Mouse (Mus musculus): ENCODE results near the gene Gm17334. TPM values are rescaled to one million over a fixed set of nuclear protein-coding genes. Genes with fewer than 3 reads are reported as not detected.

The Gm17334 gene
- polyA plus RNA-seq, 1 experiment from 2014 or later = not detected

DNA sequence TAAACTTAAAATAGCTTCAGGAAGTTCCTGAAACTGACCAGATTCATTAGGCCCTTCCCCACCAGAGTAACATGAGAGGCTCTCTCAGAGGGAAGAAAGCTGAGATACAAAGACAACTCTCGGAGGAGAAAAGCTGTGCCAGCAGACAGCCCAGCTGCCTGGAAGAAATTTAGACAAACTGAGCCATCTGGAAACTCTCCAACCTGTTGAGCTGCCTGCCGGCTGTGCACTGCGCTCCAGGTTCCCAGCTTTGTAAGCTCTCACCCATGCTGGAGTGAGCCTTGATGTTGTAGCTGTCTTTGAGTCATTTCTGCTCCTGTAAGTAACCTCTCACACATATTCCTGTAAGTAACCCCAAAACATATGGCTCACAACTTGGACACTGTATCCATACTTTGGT is 20.0 kb upstream of the Gm17334 start:
- H3K4me2 ChIP-seq = no peak overlapping the region
- H3K4me1 ChIP-seq (ENCODE audit: control insufficient read depth, insufficient read depth, low read length) = no peaks in the 10 kb centered on the region
- DNase-seq (ENCODE audit: low spot score, missing footprints) (no peak), ATAC-seq (ENCODE audit: low FRiP score) (no peak)
- H3K9me3 ChIP-seq (ENCODE audit: control insufficient read depth, low read length) = no peaks in the 10 kb centered on the region; the same call in 1 of the 2 replicates
- no peak overlapping the region for H3K27ac ChIP-seq (ENCODE audit: low read depth, low read length)
- H3K4me3 ChIP-seq (ENCODE audit: low read depth, low read length) = no peak overlapping the region
- H3K9ac ChIP-seq (ENCODE audit: low read length) = no peak overlapping the region
- H3K36me3 ChIP-seq (ENCODE audit: control insufficient read depth, insufficient read depth, low read length) = no peaks in the 10 kb centered on the region
- H3K27me3 ChIP-seq (ENCODE audit: control insufficient read depth, insufficient read depth, low read length) = no peaks in the 10 kb centered on the region
- WGBS = 70% methylated on average over 3 of the region's 3 CpGs

DNA sequence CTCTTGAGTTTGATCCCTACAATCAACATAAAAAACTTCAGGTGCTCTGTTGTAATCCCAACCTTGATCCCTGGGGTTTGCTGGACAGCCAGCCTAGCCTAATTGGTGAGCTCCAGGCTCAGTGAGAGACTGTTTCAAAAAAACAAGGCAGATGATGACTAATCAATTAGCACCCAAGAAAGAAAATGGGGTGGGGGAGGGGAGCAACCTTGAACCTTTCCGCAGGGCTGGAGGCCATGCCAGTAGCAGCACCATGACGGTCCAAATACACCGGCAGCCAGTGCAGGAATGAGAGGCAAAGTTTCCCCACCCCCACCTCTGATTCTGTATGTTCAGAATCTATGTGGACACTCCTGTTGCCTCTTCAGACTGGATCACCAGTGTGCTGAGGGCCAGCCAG is 16.3 kb upstream of the Gm17334 start:
- no peaks in the 10 kb centered on the region; the same call in 1 of the 2 replicates for H3K9me3 ChIP-seq (ENCODE audit: control insufficient read depth, low read length)
- 84% methylated on average over 3 of the region's 3 CpGs for WGBS
- no peak overlapping the region for H3K9ac ChIP-seq (ENCODE audit: low read length)
- H3K4me1 ChIP-seq (ENCODE audit: control insufficient read depth, insufficient read depth, low read length) = no peaks in the 10 kb centered on the region
- DNase-seq (ENCODE audit: low spot score, missing footprints) (no peak), ATAC-seq (ENCODE audit: low FRiP score) (no peak)
- H3K27me3 ChIP-seq (ENCODE audit: control insufficient read depth, insufficient read depth, low read length) = no peaks in the 10 kb centered on the region
- H3K36me3 ChIP-seq (ENCODE audit: control insufficient read depth, insufficient read depth, low read length) = no peaks in the 10 kb centered on the region
- H3K4me3 ChIP-seq (ENCODE audit: low read depth, low read length) = no peak overlapping the region
- H3K4me2 ChIP-seq = no peak overlapping the region
- no peak overlapping the region for H3K27ac ChIP-seq (ENCODE audit: low read depth, low read length)

DNA sequence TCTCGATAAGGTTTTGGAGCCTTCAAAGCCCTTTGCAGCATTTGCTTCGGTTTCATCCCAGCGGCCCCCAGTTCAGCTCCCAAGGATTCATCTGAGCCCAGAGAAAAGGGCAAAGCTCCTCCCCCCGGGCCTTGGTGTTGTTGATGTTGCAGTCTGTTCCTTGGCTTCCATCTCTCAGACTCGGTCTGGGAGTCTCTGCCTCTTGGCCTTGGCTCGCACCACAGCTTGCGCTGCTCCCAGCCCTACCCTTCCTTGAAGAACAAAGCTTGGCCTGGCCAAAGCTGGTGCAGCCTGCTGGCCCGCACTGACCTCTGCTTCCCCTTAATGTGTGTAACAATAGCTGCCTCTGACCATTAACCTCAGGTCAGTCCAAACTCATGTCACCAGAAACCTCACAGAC is 15.2 kb upstream of the Gm17334 start:
- Histone ChIP-seq H3K4me1 (ENCODE audit: control insufficient read depth, insufficient read depth, low read length) (no peaks in the 10 kb centered on the region), H3K4me2 (no peak overlapping the region), H3K9me3 (ENCODE audit: control insufficient read depth, low read length) (no peaks in the 10 kb centered on the region; the same call in 1 of the 2 replicates), H3K27ac (ENCODE audit: low read depth, low read length) (no peak overlapping the region), H3K36me3 (ENCODE audit: control insufficient read depth, insufficient read depth, low read length) (no peaks in the 10 kb centered on the region), H3K9ac (ENCODE audit: low read length) (no peak overlapping the region), H3K4me3 (ENCODE audit: low read depth, low read length) (no peak overlapping the region), H3K27me3 (ENCODE audit: control insufficient read depth, insufficient read depth, low read length) (no peaks in the 10 kb centered on the region)
- ATAC-seq (ENCODE audit: low FRiP score) (no peak), DNase-seq (ENCODE audit: low spot score, missing footprints) (no peak)
- WGBS = 59% methylated on average over 8 of the region's 8 CpGs

- H3K36me3 ChIP-seq (ENCODE audit: control insufficient read depth, insufficient read depth, low read length) = no peaks in the 10 kb centered on the region
- 88% methylated on average over 13 of the region's 13 CpGs for WGBS
- H3K27ac ChIP-seq (ENCODE audit: low read depth, low read length) = no peak overlapping the region
- ATAC-seq (ENCODE audit: low FRiP score) (no peak), DNase-seq (ENCODE audit: low spot score, missing footprints) (no peak)
- H3K4me3 ChIP-seq (ENCODE audit: low read depth, low read length) = no peak overlapping the region
- no peak overlapping the region for H3K9ac ChIP-seq (ENCODE audit: low read length)
- no peaks in the 10 kb centered on the region for H3K27me3 ChIP-seq (ENCODE audit: control insufficient read depth, insufficient read depth, low read length)
- H3K4me1 ChIP-seq (ENCODE audit: control insufficient read depth, insufficient read depth, low read length) = no peaks in the 10 kb centered on the region
- no peak overlapping the region for H3K4me2 ChIP-seq
- H3K9me3 ChIP-seq (ENCODE audit: control insufficient read depth, low read length) = no peaks in the 10 kb centered on the region; the same call in 1 of the 2 replicates
Measured at GRCm38 (mm10) chr11:53786058-53787031, 13.4 kb upstream of the Gm17334 start.

- Histone ChIP-seq H3K36me3 (ENCODE audit: control insufficient read depth, insufficient read depth, low read length) (no peaks in the 10 kb centered on the region), H3K9me3 (ENCODE audit: control insufficient read depth, low read length) (no peaks in the 10 kb centered on the region; the same call in 1 of the 2 replicates), H3K4me2 (no peak overlapping the region), H3K4me1 (ENCODE audit: control insufficient read depth, insufficient read depth, low read length) (no peaks in the 10 kb centered on the region), H3K4me3 (ENCODE audit: low read depth, low read length) (no peak overlapping the region), H3K27me3 (ENCODE audit: control insufficient read depth, insufficient read depth, low read length) (no peaks in the 10 kb centered on the region), H3K27ac (ENCODE audit: low read depth, low read length) (no peak overlapping the region), H3K9ac (ENCODE audit: low read length) (no peak overlapping the region)
- no peak for DNase-seq (ENCODE audit: low spot score, missing footprints)
- WGBS = 88% methylated on average over 3 of the region's 3 CpGs
- no peak for ATAC-seq (ENCODE audit: low FRiP score)
Measured at GRCm38 (mm10) chr11:53785311-53785936, 12.4 kb upstream of the Gm17334 start.

DNA sequence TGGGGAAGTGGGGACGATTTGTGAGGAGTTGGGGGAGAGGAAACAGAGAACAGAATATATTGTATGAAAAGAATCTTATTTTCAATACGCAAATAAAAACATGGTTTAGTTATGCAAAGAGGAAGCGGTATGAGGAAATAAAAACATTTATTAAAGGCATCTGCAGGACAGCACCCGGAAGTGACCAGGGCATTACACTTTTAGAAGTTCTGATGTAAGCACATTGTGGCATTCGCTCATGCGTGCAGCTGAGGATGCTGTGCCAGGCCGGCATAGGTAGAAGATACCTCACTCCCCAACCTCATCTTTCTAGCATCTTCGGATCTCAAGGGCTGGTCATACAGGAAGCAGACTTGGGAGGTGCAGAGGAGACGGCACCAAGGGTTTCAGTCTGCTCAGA is 10.3 kb upstream of the Gm17334 start:
- ATAC-seq (ENCODE audit: low FRiP score) (no peak), DNase-seq (ENCODE audit: low spot score, missing footprints) (no peak)
- WGBS = 90% methylated on average over 9 of the region's 9 CpGs
- no peak overlapping the region for H3K9ac ChIP-seq (ENCODE audit: low read length)
- no peak overlapping the region for H3K27ac ChIP-seq (ENCODE audit: low read depth, low read length)
- no peak overlapping the region for H3K4me3 ChIP-seq (ENCODE audit: low read depth, low read length)
- no peak overlapping the region for H3K4me2 ChIP-seq
- no peaks in the 10 kb centered on the region for H3K36me3 ChIP-seq (ENCODE audit: control insufficient read depth, insufficient read depth, low read length)
- H3K27me3 ChIP-seq (ENCODE audit: control insufficient read depth, insufficient read depth, low read length) = no peaks in the 10 kb centered on the region
- no peaks in the 10 kb centered on the region for H3K4me1 ChIP-seq (ENCODE audit: control insufficient read depth, insufficient read depth, low read length)
- no peaks in the 10 kb centered on the region for H3K9me3 ChIP-seq (ENCODE audit: control insufficient read depth, low read length)

DNA sequence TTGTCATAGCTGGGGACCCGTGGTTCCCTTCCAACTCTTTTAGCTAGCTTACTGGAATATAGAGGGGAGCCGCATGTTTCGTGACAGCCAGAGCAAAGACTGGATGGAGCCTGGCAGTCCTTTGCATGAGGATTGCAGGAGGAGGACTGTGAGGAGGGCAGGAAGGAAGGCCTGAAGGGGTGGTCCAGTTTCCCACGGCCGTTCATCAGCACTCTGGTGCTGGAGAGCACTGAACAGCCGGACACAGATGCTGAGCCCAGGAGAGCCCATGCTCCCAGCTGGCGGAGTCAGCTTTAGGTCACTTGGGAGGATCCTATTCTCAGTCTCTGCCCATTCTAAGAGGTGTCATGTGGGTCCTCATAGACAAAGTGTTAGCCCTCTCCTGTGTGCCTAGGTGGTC is 9.0 kb upstream of the Gm17334 start:
- Histone ChIP-seq H3K27ac (ENCODE audit: low read depth, low read length) (no peak overlapping the region), H3K27me3 (ENCODE audit: control insufficient read depth, insufficient read depth, low read length) (no peaks in the 10 kb centered on the region), H3K4me3 (ENCODE audit: low read depth, low read length) (no peak overlapping the region), H3K36me3 (ENCODE audit: control insufficient read depth, insufficient read depth, low read length) (no peaks in the 10 kb centered on the region), H3K9me3 (ENCODE audit: control insufficient read depth, low read length) (no peaks in the 10 kb centered on the region), H3K9ac (ENCODE audit: low read length) (no peak overlapping the region), H3K4me2 (no peak overlapping the region), H3K4me1 (ENCODE audit: control insufficient read depth, insufficient read depth, low read length) (no peaks in the 10 kb centered on the region)
- whole genome bisulfite sequencing = 95% methylated on average over 7 of the region's 7 CpGs
- ATAC-seq (ENCODE audit: low FRiP score) = no peak
- DNase-seq (ENCODE audit: low spot score, missing footprints) = no peak

DNA sequence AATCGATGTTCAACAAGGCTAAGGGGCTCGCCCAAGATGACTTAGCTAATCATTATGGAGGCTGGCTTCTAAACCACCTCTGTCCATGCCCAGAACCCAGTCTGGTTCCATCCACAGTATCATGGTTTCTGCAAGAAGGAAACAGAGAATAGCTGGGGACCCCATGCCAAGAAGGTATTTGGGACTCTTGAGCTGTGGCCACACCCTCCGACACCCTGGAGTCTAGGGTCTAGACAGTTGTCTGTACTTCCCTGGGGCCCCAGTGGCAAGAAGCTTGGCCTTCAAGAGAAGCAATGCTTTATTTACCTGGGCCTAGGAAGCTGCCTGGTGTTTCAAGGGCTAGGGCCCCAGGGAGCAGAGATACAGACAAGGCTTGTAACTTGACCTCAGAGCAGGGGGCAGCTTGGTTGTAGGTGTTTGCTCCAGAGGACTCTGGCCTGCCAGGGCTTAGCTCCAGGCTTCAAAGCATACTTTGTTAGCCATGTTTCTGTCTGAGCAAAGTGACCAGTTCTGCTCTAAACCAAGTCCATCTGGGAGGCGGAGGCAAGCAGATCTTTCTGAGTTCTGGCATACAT is 8.3 kb upstream of the Gm17334 start:
- ATAC-seq (ENCODE audit: low FRiP score) (no peak), DNase-seq (ENCODE audit: low spot score, missing footprints) (no peak)
- H3K27me3 ChIP-seq (ENCODE audit: control insufficient read depth, insufficient read depth, low read length) = no peaks in the 10 kb centered on the region
- no peak overlapping the region for H3K4me3 ChIP-seq (ENCODE audit: low read depth, low read length)
- no peaks in the 10 kb centered on the region for H3K36me3 ChIP-seq (ENCODE audit: control insufficient read depth, insufficient read depth, low read length)
- H3K9me3 ChIP-seq (ENCODE audit: control insufficient read depth, low read length) = no peaks in the 10 kb centered on the region
- H3K4me1 ChIP-seq (ENCODE audit: control insufficient read depth, insufficient read depth, low read length) = no peaks in the 10 kb centered on the region
- H3K4me2 ChIP-seq = no peak overlapping the region
- H3K27ac ChIP-seq (ENCODE audit: low read depth, low read length) = no peak overlapping the region
- WGBS = 86% methylated on average over 4 of the region's 4 CpGs
- H3K9ac ChIP-seq (ENCODE audit: low read length) = no peak overlapping the region

DNA sequence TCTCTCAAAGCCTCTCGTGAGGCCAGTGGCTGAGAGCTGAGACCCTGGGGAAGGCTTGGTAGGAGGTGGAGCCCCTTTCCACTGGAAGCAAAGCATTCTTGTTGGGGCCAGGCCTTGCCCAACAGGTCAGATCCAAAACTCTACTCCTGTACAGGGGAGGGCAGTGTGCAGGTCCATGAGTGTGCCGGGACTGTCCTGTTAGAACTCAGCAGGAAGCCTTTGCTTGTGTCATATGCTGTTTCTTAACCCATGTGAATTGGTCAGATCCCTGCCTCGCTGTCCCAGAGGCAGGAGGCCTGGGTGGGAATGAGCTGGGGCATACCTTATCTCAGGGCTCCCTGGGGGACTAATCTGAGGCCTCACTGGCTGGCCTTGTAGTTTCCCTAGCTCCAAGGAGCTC is 7.3 kb upstream of the Gm17334 start:
- 68% methylated on average over 3 of the region's 3 CpGs for WGBS
- Histone ChIP-seq H3K4me3 (ENCODE audit: low read depth, low read length) (no peak overlapping the region), H3K4me1 (ENCODE audit: control insufficient read depth, insufficient read depth, low read length) (no peaks in the 10 kb centered on the region), H3K9me3 (ENCODE audit: control insufficient read depth, low read length) (no peaks in the 10 kb centered on the region), H3K36me3 (ENCODE audit: control insufficient read depth, insufficient read depth, low read length) (no peaks in the 10 kb centered on the region), H3K27me3 (ENCODE audit: control insufficient read depth, insufficient read depth, low read length) (no peaks in the 10 kb centered on the region), H3K4me2 (no peak overlapping the region), H3K9ac (ENCODE audit: low read length) (no peak overlapping the region), H3K27ac (ENCODE audit: low read depth, low read length) (no peak overlapping the region)
- ATAC-seq (ENCODE audit: low FRiP score) (no peak), DNase-seq (ENCODE audit: low spot score, missing footprints) (peak; percentile 10)

All from midbrain, embryonic 11.5 days (tissue).